Comparison of ENCODE assay signal across 18 mouse cellular contexts in the genomic region with DNA sequence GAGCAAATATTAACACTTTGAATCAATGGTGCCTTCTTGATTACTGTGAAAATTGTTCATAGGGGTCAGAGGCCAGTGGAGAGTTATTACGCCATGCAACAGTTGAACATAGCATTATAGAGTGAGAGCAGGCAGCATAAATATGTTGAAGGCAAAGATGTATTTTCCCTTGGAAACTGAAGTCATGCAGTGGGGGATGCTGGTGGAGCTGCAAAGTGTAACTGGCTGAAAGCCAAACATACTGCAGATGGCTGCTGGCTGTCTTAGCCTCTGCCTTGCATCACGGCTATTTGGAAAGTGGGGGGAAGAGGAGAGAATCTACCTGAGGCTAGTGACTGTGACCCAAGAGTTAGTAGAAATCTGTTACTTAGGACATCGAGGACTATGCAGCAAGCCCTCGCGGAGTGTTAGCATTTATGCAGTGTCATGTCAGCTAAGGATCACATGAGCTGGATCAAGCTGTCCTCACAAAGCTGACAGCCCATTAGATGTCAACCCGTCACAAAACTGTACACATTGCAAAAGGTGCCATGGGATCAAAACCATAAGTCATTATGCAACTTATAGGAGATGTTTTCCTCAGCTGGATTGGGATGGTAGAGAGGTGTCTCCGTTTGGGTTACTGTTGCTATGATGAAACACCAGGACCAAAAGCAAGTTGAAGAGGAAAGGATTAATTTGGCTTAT.
DNase-seq lines count a peak whose midpoint lies in the region; ATAC-seq and TF ChIP-seq lines count a peak whose summit lies in the region.
"Had no signal": no experiment of that assay in that cellular context is flagged by ENCODE, and none has a peak within 500 bp of the region (broad histone marks: within the 10 kb centered on the region; RNA-seq: fewer than 3 reads in every experiment).

No protein-coding gene starts in this region.

- ATAC-seq in forebrain, postnatal 0 days, result no peak
- ATAC-seq in forebrain, embryonic 11.5 days (replicated peaks; ENCODE audit: low FRiP score), result no peak
- no peak for ATAC-seq in kidney, postnatal 0 days (replicated peaks; ENCODE audit: low FRiP score, low read depth)
- ATAC-seq in midbrain, postnatal 0 days (ENCODE audit: low FRiP score), result no peak
- peak; percentile 50; the same call in 1 of the 2 replicates for ATAC-seq in stomach, embryonic 15.5 days (ENCODE audit: insufficient read depth, low FRiP score, low read depth)
- ATAC-seq: forebrain, embryonic 15.5 days had no signal

- no peak for TF ChIP-seq CTCF in forebrain, postnatal 0 days (IDR thresholded peaks at IDR 0.05; ENCODE audit: low read depth)
- no peak for TF ChIP-seq CTCF in kidney, postnatal 0 days (IDR thresholded peaks at IDR 0.05; ENCODE audit: low read depth)
- TF ChIP-seq CTCF in midbrain, postnatal 0 days (IDR thresholded peaks at IDR 0.05), result no peak

- H3K27ac ChIP-seq in forebrain, postnatal 0 days (ENCODE audit: low read depth, low read length), result no peak overlapping the region
- no peak overlapping the region for H3K27ac ChIP-seq in forebrain, embryonic 11.5 days (ENCODE audit: low read depth, low read length)
- no peak overlapping the region for H3K27ac ChIP-seq in kidney, postnatal 0 days
- no peak overlapping the region for H3K27ac ChIP-seq in midbrain, postnatal 0 days (ENCODE audit: low read depth, low read length)
- H3K27ac ChIP-seq in midbrain, embryonic 10.5 days (replicated peaks), result no peak overlapping the region
- H3K27ac ChIP-seq in stomach, embryonic 15.5 days, result no peak overlapping the region
- H3K27ac ChIP-seq: forebrain, embryonic 15.5 days; hindbrain, embryonic 13.5 days had no signal

- H3K9ac ChIP-seq in forebrain, postnatal 0 days, result no peak overlapping the region
- no peak overlapping the region for H3K9ac ChIP-seq in forebrain, embryonic 11.5 days (ENCODE audit: low read length)
- H3K9ac ChIP-seq in kidney, postnatal 0 days (ENCODE audit: low read depth, low read length), result no peak overlapping the region
- no peak overlapping the region for H3K9ac ChIP-seq in midbrain, postnatal 0 days (replicated peaks; ENCODE audit: low read length, poor library complexity, severe bottlenecking)
- no peak overlapping the region for H3K9ac ChIP-seq in stomach, embryonic 15.5 days
- H3K9ac ChIP-seq: forebrain, embryonic 15.5 days; hindbrain, embryonic 13.5 days had no signal

- 82% methylated on average over 7 of the region's 7 CpGs for WGBS in forebrain, postnatal 0 days
- 94% methylated on average over 7 of the region's 7 CpGs for WGBS in forebrain, embryonic 11.5 days
- WGBS in kidney, postnatal 0 days, result 83% methylated on average over 7 of the region's 7 CpGs
- 89% methylated on average over 7 of the region's 7 CpGs for WGBS in midbrain, postnatal 0 days
- 94% methylated on average over 7 of the region's 7 CpGs for WGBS in midbrain, embryonic 10.5 days
- WGBS in stomach, embryonic 15.5 days, result 61% methylated on average over 7 of the region's 7 CpGs

- H3K27me3 ChIP-seq in forebrain, postnatal 0 days (ENCODE audit: insufficient read depth, low read length), result no peaks in the 10 kb centered on the region
- no peaks in the 10 kb centered on the region for H3K27me3 ChIP-seq in forebrain, embryonic 11.5 days (ENCODE audit: control insufficient read depth, insufficient read depth, low read length)
- H3K27me3 ChIP-seq in kidney, postnatal 0 days (ENCODE audit: insufficient read depth, low read length), result no peaks in the 10 kb centered on the region
- H3K27me3 ChIP-seq in midbrain, postnatal 0 days (ENCODE audit: insufficient read depth, low read length), result no peaks in the 10 kb centered on the region
- no peaks in the 10 kb centered on the region for H3K27me3 ChIP-seq in midbrain, embryonic 10.5 days (ENCODE audit: low read depth, poor library complexity, severe bottlenecking)
- no peaks in the 10 kb centered on the region for H3K27me3 ChIP-seq in stomach, embryonic 15.5 days (replicated peaks)
- H3K27me3 ChIP-seq: forebrain, embryonic 15.5 days; hindbrain, embryonic 13.5 days had no signal

- no peak overlapping the region for H3K4me2 ChIP-seq in forebrain, postnatal 0 days (ENCODE audit: low read depth)
- no peak overlapping the region for H3K4me2 ChIP-seq in forebrain, embryonic 11.5 days (ENCODE audit: low read depth, low read length, severe bottlenecking)
- no peak overlapping the region for H3K4me2 ChIP-seq in kidney, postnatal 0 days (ENCODE audit: low read length)
- no peak overlapping the region for H3K4me2 ChIP-seq in midbrain, postnatal 0 days (ENCODE audit: low read depth, low read length, poor library complexity, severe bottlenecking)
- no peak overlapping the region for H3K4me2 ChIP-seq in stomach, embryonic 15.5 days
- H3K4me2 ChIP-seq: forebrain, embryonic 15.5 days; hindbrain, embryonic 13.5 days had no signal

- H3K4me3 ChIP-seq in forebrain, postnatal 0 days (ENCODE audit: low read depth, low read length), result no peak overlapping the region
- no peak overlapping the region for H3K4me3 ChIP-seq in forebrain, embryonic 11.5 days (ENCODE audit: low read depth, low read length)
- H3K4me3 ChIP-seq in kidney, postnatal 0 days (replicated peaks; ENCODE audit: low read depth, low read length), result no peak overlapping the region
- H3K4me3 ChIP-seq in midbrain, postnatal 0 days (ENCODE audit: low read depth, low read length), result no peak overlapping the region
- H3K4me3 ChIP-seq in midbrain, embryonic 10.5 days, result no peak overlapping the region
- no peak overlapping the region for H3K4me3 ChIP-seq in stomach, embryonic 15.5 days (replicated peaks)
- H3K4me3 ChIP-seq: forebrain, embryonic 15.5 days; hindbrain, embryonic 13.5 days had no signal

- no peaks in the 10 kb centered on the region for H3K9me3 ChIP-seq in forebrain, postnatal 0 days (ENCODE audit: low read length)
- no peaks in the 10 kb centered on the region for H3K9me3 ChIP-seq in forebrain, embryonic 11.5 days (ENCODE audit: control insufficient read depth, low read length)
- H3K9me3 ChIP-seq in kidney, postnatal 0 days (replicated peaks; ENCODE audit: low read length), result no peaks in the 10 kb centered on the region
- no peaks in the 10 kb centered on the region for H3K9me3 ChIP-seq in midbrain, postnatal 0 days (ENCODE audit: low read length)
- no peaks in the 10 kb centered on the region for H3K9me3 ChIP-seq in midbrain, embryonic 10.5 days (replicated peaks)
- H3K9me3 ChIP-seq in stomach, embryonic 15.5 days, result no peaks in the 10 kb centered on the region
- H3K9me3 ChIP-seq: forebrain, embryonic 15.5 days; hindbrain, embryonic 13.5 days had no signal

- no peaks in the 10 kb centered on the region for H3K4me1 ChIP-seq in forebrain, postnatal 0 days (ENCODE audit: insufficient read depth)
- no peaks in the 10 kb centered on the region for H3K4me1 ChIP-seq in forebrain, embryonic 11.5 days (replicated peaks; ENCODE audit: control insufficient read depth, insufficient read depth, low read length)
- no peaks in the 10 kb centered on the region for H3K4me1 ChIP-seq in kidney, postnatal 0 days (replicated peaks; ENCODE audit: insufficient read depth, low read length)
- H3K4me1 ChIP-seq in midbrain, postnatal 0 days (ENCODE audit: insufficient read depth, low read length), result no peaks in the 10 kb centered on the region
- H3K4me1 ChIP-seq in midbrain, embryonic 10.5 days, result no peaks in the 10 kb centered on the region
- H3K4me1 ChIP-seq in stomach, embryonic 15.5 days, result peaks cover 6% of the 10 kb centered on the region; the same call in 1 of the 2 replicates

- DNase-seq in forebrain, postnatal 0 days, result peak; percentile 35
- no peak for DNase-seq in forebrain, embryonic 11.5 days (ENCODE audit: low spot score)
- DNase-seq in kidney, postnatal 0 days (ENCODE audit: low spot score), result peak; percentile 7
- no peak for DNase-seq in kidney, adult 18-20 months
- DNase-seq in midbrain, postnatal 0 days (ENCODE audit: low spot score), result peak; percentile 24
- no peak for DNase-seq in midbrain, embryonic 10.5 days (ENCODE audit: low spot score)
- no peak for DNase-seq in Muller cell, postnatal 12 days (ENCODE audit: inconsistent ontology term)
- DNase-seq: adrenal gland, postnatal 25 days; cerebellum, adult 8-10 months; gastrocnemius, postnatal 10 days; heart, postnatal 10 days; kidney, adult 2 months; kidney, postnatal 4 days; lung, adult 2 months; thymus, adult 2 months had no signal

- H3K36me3 ChIP-seq in forebrain, postnatal 0 days (ENCODE audit: insufficient read depth), result no peaks in the 10 kb centered on the region
- no peaks in the 10 kb centered on the region for H3K36me3 ChIP-seq in forebrain, embryonic 11.5 days (ENCODE audit: control insufficient read depth, insufficient read depth, low read length)
- no peaks in the 10 kb centered on the region for H3K36me3 ChIP-seq in kidney, postnatal 0 days (ENCODE audit: insufficient read depth, low read length)
- no peaks in the 10 kb centered on the region for H3K36me3 ChIP-seq in midbrain, postnatal 0 days (ENCODE audit: insufficient read depth, low read length)
- H3K36me3 ChIP-seq in midbrain, embryonic 10.5 days, result no peaks in the 10 kb centered on the region
- H3K36me3 ChIP-seq in stomach, embryonic 15.5 days, result no peaks in the 10 kb centered on the region
- H3K36me3 ChIP-seq: forebrain, embryonic 15.5 days; hindbrain, embryonic 13.5 days had no signal

Comparison
In these comparisons a context has a peak if more than half of its experiments do, and no peak if none do; other contexts are left out.
1. DNase-seq: peak in forebrain, postnatal 0 days (single experiment), kidney, postnatal 0 days (single experiment) and midbrain, postnatal 0 days (single experiment); none in forebrain, embryonic 11.5 days (single experiment), kidney, adult 18-20 months (single experiment), midbrain, embryonic 10.5 days (single experiment) and Muller cell, postnatal 12 days (single experiment).